Mouse (Mus musculus): ENCODE results near the gene Krtap5-5.
A peak's percentile ranks its signal among the peaks of the same experiment; 100 is the strongest.
"Not testable (repeated sequence)": the region's sequence is repeated elsewhere in the genome, so short reads cannot be mapped to it uniquely, and the experiment has no call there.

Gene Krtap5-5

DNA sequence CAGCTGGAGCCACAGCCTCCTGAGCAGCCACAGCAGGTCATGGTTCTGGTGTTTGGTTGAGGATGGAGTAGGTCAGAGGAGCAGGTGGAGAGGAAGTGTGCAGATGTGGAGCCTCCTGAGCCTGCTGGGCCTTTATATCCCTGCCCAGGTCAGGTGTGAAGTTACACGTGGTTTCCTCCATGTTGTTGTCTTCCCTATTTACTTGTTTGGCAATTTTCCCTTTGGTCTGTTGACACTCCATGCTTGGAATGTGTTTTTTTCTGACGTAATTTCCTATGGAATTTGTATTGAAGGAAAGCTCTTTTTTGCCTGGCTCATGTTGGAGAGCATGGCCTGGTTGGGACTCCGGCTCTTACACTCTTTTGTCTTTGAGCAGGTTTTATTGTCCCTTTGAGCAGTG is at the start of gene Krtap5-5:
Krtap5-5 (minus strand) TSS at position 101 of the 400 bp plus-strand sequence.
- not testable (repeated sequence) for ATAC-seq (ENCODE audit: low TSS enrichment)

DNA sequence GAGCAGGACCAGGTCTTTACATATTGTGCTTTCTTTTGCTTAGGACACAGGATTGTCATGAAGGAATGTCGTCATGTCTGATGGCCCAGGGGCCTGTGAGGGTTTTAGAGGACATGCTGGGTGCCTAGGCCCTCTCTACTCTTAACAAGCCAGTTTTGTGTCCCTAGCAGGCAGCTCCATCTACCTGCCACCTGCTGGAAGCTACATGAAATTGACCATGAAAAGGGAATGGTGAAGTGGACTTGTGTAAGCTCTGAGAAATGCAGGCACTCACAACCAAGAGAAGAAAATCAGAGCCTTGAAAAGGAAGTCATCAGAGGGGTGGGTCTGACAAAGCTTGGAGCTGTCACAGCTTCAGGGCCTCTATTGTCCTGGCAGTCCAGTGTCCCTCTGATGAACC is 49.5 kb upstream of the Krtap5-5 start:
- not testable (repeated sequence) for ATAC-seq (ENCODE audit: low TSS enrichment)

DNA sequence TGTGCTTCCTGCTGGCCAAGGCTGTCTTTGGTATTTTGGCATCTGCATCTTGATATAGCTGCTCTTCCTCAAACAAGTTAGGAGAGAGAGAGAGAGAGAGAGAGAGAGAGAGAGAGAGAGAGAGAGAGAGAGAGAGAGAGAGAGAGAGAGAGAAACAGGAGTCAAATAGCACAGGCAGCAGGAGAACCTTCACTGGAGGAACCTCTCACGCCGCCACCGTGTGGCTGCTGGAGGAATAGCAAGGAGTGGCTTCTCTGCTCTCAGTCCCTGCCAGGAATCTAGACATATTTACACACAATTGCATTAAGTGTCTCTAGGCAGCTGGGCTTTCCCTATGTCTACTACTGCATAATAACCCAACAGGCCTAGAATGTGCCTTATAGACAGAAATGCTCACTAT is 48.4 kb upstream of the Krtap5-5 start:
- ATAC-seq (ENCODE audit: low TSS enrichment): peak; percentile 77; the same call in 1 of the 2 replicates

DNA sequence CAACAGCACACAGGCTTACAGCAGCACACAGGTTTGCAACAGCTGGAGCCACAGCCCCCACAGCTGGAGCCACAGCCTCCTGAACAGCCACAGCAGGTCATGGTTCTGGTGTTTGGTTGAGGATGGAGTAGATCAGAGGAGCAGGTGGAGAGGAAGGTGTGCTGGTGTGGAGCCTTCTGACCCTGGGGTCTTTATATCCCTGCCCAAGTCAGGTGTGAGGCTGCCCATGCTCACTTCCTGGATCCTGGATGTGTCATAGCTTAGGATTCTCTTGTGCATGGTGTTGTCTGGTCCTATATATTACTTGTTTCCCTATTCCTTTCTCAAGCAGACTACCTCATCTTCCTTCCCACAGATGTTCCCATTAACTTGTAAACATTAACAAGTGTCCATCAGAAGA is 44.5 kb upstream of the Krtap5-5 start, which contains the start of gene Gm4559:
Gm4559 (minus strand) TSS at position 101 of the 400 bp plus-strand sequence.
- ATAC-seq (ENCODE audit: low TSS enrichment): not testable (repeated sequence)

DNA sequence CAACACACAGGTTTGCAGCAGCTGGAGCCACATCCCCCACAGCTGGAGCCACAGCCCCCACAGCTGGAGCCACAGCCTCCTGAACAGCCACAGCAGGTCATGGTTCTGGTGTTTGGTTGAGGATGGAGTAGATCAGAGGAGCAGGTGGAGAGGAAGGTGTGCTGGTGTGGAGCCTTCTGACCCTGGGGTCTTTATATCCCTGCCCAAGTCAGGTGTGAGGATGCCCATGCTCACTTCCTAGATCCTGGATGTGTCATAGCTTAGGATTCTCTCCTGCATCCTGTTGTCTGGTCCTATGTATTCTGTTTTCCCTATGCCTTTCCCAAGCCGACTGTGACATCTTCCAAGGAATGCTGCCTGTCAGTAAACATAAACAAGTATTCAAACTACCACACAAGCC is 28.5 kb upstream of the Krtap5-5 start, which contains the start of gene Gm2431:
Gm2431 (minus strand) TSS at position 101 of the 400 bp plus-strand sequence.
- ATAC-seq (ENCODE audit: low TSS enrichment): not testable (repeated sequence)

DNA sequence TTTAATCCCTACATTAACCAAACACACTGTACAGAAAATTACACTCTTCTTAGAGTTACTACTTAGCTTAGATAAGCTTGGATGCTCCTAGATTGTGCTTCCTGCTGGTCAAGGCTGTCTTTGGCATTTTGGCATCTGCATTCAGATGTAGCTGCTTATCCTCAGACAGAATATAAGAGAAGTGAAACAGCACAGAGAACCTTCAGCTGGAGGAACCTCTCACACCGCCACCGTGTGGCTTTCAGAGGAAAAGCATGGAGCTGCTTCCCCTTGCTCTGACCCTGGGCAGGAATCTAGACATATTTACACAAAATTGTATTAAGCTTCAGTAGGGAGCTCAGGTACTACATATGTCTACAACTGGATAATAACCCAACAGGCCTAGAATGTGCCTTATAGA is 25.7 kb upstream of the Krtap5-5 start:
- ATAC-seq (ENCODE audit: low TSS enrichment): peak; percentile 82; the same call in 1 of the 2 replicates

DNA sequence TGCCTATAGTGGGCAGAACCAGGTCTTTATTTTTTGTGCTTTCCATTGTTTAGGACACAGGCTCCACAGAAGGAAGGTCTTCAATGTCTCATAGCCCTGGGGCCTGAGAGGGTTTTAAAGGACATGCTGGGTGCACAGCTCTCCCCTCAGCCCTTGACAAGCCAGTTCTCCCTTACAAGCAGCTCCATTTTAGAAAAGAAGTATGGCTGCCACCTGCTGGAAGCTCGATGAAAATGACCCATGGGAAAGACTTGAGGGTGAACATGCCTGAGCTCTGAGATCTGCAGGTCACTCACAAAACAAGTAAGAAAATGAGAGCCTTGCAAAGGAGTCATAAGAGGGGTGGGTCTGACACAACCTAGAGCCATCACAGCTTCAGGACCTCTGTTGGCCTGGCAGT is 20.1 kb upstream of the Krtap5-5 start:
- peak; percentile 65; the same call in 1 of the 2 replicates for ATAC-seq (ENCODE audit: low TSS enrichment)

DNA sequence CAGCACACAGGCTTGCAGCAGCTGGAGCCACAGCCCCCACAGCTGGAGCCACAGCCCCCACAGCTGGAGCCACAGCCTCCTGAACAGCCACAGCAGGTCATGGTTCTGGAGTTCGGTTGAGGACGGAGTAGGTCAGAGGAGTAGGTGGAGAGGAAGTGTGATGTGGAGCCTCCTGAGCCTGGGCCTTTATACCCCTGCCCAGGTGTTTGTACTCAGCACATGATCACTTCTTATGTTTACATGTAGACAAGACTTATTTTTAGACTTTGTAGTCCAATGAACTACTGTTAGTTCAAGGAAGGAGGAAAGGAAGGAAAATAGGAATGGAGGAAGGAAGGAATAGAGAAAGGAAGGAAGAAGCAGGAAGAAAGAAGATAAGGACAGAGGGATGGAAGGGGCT is 11.2 kb upstream of the Krtap5-5 start, which contains the start of gene Gm40460:
Gm40460 (minus strand) TSS at position 101 of the 400 bp plus-strand sequence.
- no peak for ATAC-seq (ENCODE audit: low TSS enrichment)

DNA sequence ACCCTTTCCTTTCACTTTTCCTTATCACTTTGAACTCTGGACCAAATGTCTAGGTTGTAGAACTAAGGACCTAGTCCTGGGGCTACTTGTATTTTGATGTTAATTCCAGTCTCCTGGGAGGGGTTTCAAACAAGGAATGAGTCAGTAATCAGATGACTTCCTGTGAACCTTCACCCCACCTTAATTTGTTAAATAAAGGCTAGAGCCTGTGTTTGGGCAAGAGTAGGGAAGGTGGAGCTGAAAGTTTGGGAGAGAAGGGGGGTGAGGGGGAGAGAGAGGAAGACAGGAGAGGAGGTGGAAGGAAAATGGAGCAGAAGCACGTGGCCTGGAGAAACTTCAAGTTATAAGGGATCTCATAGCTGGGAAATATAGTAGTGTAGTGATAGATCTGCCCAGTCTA is 1.8 kb upstream of the Krtap5-5 start:
- no peak for ATAC-seq (ENCODE audit: low TSS enrichment)

DNA sequence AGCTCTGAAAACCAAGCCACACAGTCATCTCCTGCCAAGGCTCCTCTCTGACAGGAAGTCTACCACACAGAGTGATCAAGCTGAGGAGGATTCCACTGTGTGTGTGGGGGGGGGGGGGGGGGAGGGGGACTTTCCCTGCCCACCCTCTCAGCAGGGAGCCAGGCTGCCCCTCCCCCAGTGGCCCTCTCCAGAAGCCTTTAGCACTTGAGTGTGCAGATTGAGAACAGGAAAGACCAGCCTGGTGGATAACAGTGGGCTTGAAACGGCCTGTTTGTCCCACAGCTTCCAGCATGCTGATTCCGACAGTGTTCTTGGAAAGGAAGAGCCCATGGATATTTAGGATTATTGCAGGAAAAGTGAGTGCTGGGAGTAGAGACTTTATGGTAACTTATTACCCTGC is 5.3 kb downstream of the Krtap5-5 start:
- no peak for ATAC-seq (ENCODE audit: low TSS enrichment)

DNA sequence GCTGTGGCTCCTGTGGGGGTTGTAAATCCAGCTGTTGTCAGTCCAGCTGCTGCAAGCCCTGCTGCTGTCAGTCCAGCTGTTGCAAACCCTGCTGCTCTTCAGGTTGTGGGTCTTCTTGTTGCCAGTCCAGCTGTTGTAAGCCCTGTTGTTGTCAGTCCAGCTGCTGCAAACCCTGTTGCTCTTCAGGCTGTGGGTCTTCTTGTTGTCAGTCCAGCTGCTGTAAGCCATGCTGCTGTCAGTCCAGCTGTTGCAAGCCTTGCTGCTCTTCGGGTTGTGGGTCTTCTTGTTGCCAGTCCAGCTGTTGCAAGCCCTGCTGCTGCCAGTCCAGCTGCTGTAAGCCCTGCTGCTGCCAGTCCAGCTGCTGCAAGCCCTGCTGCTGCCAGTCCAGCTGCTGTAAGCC is 17.6 kb downstream of the Krtap5-5 start:
- not testable (repeated sequence) for ATAC-seq (ENCODE audit: low TSS enrichment)

DNA sequence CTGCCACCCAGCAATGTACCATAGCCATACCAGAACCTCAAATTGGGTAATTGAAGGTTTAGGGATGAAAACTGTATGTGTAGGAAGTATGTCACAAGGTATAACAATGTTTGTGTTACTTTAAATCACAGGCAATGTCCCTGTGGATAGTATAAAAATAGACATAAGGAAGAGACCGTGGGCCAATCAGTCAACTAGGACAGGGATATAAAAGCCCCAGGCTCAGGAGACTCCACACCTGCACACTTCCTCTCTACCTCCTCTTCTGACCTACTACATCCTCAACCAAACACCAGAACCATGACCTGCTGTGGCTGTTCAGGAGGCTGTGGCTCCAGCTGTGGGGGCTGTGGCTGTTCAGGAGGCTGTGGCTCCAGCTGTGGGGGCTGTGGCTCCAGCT is 18.2 kb downstream of the Krtap5-5 start, which contains the start of gene Gm7579:
Gm7579 (plus strand) TSS at position 301 of the 400 bp plus-strand sequence.
- no peak for ATAC-seq (ENCODE audit: low TSS enrichment)

DNA sequence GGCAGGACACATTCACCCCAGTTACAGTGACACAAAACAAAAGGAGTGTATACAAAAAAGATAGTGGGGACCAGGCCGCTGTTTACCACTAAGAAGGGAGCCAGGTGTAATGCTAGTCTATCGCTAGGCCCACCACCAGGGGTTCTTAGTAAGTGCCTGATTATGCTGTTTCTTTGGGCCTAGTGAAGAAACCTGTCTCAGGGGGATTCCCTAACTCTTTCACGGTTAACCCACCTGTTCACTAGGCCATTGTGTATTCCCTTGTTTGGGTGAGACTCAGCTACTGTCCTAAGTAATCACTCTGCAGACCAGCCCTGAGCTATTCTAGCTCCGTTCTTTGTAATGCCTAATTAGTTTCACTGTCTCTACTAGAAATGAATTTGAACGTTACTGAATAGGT is 22.9 kb downstream of the Krtap5-5 start:
- ATAC-seq (ENCODE audit: low TSS enrichment): not testable (repeated sequence)

DNA sequence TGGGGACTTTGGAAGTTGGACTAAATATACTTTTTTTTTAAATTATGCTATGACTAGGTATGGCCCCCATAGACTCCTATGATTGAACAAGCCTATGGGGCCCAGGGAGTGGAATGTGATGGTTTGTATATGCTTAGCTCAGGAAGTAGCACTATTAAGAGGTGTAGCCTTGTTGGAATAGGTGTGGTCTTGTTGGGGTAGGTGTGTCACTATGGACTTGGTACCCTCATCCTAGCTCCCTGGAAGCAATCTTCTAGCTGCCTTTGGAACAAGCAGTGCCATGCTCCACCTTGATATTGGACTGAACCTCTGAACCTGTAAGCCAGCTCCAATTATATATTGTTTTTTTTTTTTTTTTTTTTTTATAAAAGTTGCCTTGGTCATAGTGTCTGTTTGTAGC is 24.3 kb downstream of the Krtap5-5 start:
- no peak for ATAC-seq (ENCODE audit: low TSS enrichment)

DNA sequence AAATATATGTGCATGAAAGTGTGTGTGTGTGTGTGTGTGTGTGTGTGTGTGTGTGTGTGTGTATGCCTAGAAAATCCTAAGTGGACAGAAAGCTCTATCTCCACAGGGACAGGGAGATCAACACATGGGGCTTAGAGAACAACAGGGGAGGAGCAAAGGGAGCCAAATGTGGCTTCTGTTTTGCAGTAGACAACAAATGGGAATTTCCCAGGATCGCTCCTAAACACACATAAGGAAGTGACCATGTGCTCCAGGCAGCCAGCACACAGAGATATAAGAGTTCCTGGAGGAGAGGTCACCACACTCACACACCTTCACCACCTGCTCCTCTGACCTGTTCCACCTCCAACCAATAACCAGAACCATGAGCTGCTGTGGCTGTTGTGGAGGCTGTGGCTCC is 28.7 kb downstream of the Krtap5-5 start, which contains the start of gene Krtap5-3:
Krtap5-3 (plus strand) TSS at position 301 of the 400 bp plus-strand sequence.
- ATAC-seq (ENCODE audit: low TSS enrichment): no peak

DNA sequence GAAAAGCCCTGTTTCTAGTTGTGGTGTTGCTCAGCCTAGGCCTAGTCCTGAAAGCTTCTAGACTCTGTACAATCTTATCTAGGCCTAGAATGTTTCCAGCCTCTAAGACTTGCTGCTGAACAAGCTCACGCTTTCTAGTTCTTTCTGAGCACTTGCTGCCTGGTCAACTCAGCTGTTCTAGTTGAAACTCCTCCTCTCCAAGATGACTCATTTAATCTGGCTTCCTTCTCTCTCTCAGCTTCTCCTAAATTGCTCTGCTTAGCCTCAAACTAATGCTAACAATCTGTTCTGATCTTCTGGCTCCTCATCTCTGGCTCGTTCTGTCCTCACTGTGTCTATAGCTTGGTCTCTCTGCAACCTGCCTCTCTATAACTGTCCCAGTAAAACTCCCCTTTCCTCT is 31.0 kb downstream of the Krtap5-5 start:
- ATAC-seq (ENCODE audit: low TSS enrichment): peak; percentile 92

DNA sequence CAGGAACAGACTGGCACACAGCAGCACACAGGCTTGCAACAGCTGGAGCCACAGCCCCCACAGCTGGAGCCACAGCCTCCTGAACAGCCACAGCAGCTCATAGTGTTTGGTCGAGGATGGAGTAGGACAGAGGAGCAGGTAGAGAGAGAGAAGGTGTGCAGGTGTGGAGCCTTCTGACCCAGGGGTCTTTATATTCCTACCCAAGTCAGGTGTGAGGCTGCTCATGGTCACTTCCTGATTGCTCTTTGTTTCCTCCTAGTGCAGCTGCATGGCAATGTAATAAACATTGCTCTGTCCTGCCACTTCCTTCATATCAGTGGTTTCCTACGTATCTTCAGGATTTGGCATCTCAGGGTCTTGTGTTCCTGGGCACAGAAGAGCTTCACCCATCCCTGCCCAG is 39.5 kb downstream of the Krtap5-5 start, which contains the start of gene Gm10153:
Gm10153 (minus strand) TSS at position 101 of the 400 bp plus-strand sequence.
- ATAC-seq (ENCODE audit: low TSS enrichment): no peak

DNA sequence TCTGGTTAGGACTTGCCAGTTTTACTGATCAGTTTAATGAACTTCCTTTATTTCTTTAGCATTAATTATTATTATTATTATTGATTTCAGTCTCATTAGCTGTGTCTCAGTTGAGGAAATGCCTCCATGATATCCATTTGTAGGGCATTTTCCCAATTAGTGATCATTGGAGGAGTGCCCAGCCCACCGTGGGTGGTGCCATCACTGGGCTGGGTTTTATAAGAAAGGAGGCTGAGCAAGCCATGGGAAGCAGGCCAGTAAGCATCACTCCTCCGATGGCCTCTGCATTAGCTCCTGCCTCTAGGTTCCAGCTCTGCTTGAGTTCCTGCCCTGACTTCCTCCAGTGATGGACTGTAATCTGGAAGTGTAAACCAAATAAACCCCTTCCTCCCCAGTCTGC is 41.6 kb downstream of the Krtap5-5 start:
- ATAC-seq (ENCODE audit: low TSS enrichment): no peak

DNA sequence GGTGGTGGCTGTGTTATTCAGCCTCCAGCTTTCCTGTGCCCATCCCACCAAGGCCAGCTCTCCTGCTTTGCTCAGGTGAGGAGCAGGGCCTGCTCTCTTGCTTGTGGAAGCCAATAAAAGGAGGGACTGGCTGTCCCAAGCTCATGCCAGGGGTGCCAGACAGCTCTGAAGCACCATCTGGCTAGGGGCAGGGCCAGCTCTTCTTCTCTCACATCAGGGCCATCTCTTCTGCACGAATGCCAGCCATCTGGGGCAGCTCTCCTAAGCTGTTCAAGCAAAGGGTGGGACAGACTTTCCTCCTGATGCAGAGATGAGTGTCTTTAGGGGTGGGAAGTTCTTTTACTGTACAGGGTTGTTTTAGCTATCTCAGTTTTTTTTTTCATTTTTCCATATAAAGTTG is 48.8 kb downstream of the Krtap5-5 start:
- no peak for ATAC-seq (ENCODE audit: low TSS enrichment)

Data from frontal cortex, adult (tissue).